Mouse (Mus musculus) gonadal fat pad, adult 2 months (tissue): Measurements from ENCODE around the gene Cd34. TPM values are rescaled to one million over a fixed set of nuclear protein-coding genes. Genes with fewer than 3 reads are reported as not detected.

Source experiments
- DNase-seq: peaks from one replicate; pipeline ENCODE4 v3.0.0-alpha.2; 2012; ENCODE audit warnings: low read depth
- polyA plus RNA-seq: library from polyadenylated mRNA; depleted of rRNA; stranded (reverse); fragments of >200 nt; gene quantifications from 2 replicates; pipeline ENCODE4 v1.2.3, GENCODE M21; 2012

Cd34 gene
- polyA plus RNA-seq, 1 experiment, result 88.4 TPM

GRCm38 (mm10) chr1:194971980-194972379 is 33.4 kb downstream of the Cd34 start:
- no peak for DNase-seq

DNA sequence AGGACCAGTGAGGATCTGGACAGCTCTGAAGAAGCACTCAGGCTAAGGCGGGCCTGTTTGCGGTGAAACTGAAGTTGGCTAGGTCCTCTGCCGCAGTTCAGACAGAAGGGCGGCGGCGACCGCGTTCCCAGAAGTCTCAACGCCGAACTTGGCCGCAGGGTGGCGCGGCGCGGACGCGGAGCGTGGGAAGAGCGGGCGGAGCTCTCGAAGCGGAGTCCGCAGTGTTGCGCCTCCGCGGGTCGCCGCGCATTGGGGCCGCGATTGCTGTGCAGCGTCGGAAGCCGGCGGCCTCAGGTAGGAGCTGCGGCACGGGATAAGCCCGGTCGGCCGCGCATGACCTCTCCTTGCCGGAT is 37.5 kb downstream of the Cd34 start:
- no peak for DNase-seq

DNA sequence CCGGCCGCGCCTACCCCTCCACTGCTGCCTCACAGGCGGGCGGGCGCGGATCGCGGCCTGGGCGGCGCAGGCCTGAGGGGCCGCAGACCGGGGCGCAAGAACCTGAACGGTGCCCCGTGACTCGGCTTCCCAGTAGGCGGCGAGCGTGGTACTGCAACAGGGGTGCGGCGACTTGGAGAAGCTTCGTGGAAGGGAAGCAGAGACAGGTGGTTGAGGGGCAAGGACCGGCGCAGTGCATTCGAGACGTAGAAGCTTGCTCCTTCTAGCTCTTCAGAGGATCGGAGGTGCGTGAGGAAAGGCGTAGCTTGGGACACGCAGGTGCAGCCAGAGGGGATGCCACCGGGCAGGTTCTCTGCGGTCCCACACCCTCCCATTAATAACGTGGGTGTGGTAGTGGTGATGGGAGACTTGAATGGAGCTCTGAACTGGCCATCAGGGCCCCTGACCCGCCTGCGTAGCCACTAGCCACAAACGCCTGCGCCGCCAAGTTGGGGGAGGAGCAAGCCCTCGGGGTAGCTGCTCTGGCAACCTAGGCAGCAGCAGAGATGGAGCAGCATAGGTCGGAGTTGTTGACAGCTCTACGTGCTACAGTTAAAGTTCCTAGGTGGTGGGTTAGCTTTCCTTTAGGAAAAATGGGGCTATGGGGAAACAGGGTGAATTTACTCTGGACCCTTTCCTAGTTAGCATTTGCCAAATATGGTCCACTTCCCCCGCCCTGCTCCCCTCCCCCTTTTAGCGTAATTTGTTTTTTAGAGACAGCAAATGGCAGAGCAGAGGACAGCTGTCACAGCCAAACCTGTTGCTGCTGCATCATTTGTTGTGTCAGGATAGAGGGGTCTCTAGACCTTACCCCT is 38.1 kb downstream of the Cd34 start:
- DNase-seq, result no peak

GRCm38 (mm10) chr1:194977371-194977761 is 38.7 kb downstream of the Cd34 start:
- DNase-seq, result no peak

DNA sequence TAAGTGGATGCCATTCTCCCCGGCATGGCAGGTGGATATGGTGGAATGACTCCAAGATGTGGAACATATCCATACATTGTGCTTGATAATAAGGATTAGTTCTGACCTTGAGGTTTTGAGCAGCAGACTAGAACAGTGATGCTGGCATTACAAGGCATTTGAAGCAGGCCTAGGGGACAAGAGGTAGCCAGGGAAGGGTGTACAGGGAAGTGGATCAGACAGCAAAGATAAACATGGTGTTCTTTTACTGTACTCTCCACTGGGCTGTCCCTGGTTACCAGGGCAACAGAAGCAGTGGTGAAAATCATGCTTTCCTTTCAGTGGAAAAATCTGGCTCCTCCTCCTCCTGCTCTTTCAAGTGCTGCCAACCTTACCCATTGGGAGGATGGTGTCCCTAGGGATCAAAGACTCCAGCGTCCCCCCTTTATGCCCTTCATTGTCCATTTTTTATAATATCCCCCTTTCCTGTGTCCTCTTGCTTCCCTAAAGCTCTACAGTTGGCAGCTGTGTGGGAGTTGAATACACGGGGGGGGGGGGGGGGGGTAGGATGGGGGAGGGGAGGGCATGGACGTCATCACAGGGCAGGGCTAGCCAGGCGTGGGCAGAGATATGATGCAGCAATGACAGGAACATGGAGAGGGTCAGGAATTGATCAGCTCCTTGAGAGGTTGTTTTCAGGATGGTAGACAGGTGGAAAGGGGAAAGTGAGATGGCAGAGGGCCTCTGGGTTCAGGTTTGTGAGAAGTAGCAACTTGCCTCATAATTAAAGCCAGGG is 39.5 kb downstream of the Cd34 start:
- no peak for DNase-seq

- no peak for DNase-seq
These were observed 42.3 kb downstream of the Cd34 start for GRCm38 (mm10) chr1:194980826-194981435.

GRCm38 (mm10) chr1:194982931-194983690 is 44.5 kb downstream of the Cd34 start:
- no peak for DNase-seq

GRCm38 (mm10) chr1:194984914-194985313 is 46.3 kb downstream of the Cd34 start:
- no peak for DNase-seq

- DNase-seq, result no peak
These were observed 47.0 kb downstream of the Cd34 start for GRCm38 (mm10) chr1:194985442-194986210.

- no peak for DNase-seq
These were observed 50.4 kb downstream of the Cd34 start for GRCm38 (mm10) chr1:194989024-194989423.

GRCm38 (mm10) chr1:194990976-194991375 is 52.4 kb downstream of the Cd34 start:
- no peak for DNase-seq

- no peak for DNase-seq
These were observed 53.0 kb downstream of the Cd34 start for GRCm38 (mm10) chr1:194991654-194992053.

DNA sequence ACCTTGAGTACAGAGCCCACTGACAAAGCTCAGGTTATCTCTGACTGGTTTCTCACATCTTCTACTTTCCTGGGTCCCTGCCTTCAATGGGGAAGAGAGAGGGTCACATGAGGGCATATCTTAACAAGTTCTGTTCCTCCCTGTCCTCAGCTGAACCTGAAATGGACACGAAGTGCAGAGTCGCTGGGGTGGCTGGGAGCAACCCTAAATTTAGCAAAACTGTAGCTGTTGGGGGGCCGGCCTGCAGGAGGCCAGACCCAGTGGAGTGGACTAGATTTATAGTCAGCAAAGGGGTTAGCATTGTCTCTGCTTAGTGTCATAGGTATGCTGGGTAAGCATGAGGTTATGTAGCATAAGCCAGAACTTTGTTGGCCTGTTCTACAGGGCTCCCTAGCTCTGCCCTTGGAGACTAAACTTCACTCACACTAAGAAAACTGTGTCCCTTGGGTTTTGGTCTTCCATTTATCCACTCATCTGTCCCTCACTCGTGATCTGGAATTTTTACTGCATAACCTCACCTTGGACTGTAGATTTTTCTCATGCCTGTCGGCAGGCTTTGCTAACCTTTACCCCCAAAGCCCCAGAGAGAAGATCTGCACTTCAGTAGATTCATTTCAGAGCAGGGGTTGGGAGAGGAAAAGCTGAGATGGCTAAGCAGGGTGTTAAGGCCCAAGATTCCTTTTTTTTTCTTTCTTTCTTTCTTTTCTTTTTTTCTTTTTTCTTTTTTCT is 54.1 kb downstream of the Cd34 start:
- no peak for DNase-seq

DNA sequence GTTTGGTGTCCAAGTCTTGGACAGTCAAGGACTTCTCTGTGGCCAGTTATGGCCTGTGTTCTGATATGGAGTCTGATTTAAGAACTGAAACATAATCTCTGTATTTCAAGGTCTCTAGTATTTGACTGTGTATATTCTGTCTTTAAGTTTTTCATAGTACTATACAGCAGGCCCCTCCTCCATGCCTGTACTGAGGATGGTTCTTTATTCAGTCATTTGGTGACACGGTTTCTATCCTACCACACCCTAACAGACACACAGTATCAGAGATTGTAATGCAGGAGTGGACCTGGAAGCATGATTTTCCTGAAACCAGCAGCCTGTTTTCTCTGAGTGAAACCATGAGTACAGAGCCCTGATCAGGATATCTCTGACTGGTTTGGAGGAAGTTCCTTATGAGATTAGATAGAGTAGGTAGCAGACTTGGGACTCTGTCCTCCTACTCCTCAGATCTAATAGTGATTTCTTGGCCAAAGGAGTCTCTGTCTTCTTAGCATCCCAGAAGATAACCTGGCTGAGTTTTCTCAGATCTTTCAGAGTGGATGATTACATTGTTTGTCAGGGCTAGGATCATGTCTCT is 54.9 kb downstream of the Cd34 start:
- no peak for DNase-seq

DNA sequence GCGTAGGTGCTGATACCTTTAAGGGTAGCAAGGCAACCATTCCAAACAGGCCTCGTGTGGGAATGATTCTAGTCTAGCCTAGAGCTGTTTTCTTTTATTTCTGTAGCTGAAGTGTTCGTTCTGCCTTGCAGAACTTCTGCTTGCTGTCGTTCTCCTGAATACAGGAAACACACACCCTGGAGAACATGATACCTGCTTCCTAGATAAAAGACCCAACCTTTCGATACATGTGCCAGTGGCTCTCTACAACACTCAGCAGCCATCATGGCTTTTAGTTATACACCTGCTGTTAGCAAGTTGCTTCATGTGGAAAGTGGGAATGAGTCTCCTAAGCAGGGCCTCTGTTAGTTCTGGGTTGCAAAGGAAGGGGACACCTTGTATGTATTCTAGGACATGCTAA is 55.6 kb downstream of the Cd34 start:
- no peak for DNase-seq

GRCm38 (mm10) chr1:194995196-194995595 is 56.6 kb downstream of the Cd34 start:
- no peak for DNase-seq

GRCm38 (mm10) chr1:194998396-194998795 is 59.8 kb downstream of the Cd34 start:
- DNase-seq, result no peak

DNA sequence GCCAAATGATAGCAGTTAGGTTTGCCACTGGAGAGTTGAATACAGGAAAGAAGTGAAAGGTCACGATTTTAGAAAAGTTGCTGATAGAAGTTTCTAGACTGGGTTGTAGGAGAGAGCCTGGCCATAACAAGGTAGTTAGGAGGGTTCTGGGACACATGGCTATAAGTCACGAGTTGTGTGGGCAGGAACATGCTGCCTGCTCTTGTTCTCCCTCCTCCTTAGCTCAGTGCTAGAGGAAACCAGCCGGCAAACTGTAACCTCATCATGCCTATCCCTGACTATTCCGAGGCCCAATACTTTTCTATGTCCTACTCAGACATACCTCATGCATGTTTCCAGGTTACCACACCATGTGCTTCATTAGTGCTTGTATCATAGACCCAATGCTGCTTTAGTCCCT is 64.7 kb downstream of the Cd34 start:
- no peak for DNase-seq

- no peak for DNase-seq
These were observed 65.6 kb downstream of the Cd34 start for GRCm38 (mm10) chr1:195004194-195004593.

DNA sequence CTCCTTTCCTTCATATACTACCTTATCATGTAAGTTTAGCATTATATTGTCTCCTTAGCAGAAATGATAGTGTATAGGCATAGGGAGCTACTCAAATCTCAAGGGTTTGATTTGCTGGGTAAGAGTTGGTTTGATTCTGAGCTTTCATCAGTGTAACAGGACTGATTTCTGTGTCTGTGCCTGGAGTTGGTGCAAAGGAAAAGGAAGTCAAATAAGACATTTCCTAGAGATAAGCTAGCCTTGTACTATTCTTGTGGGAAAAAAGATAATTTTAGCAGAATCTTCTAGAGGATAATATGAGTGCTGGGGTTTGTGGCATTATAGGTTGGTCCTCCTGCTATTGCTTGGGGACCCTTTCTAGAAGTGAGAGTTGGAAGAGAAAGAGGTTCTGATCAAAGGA is 67.6 kb downstream of the Cd34 start:
- no peak for DNase-seq
